Mouse (Mus musculus) liver, adult (tissue): ENCODE measurements around the gene Babam2.

Experiments
- GATA4 ChIP-seq: IDR thresholded peaks from 2 replicates; pipeline ENCODE4 v1.6.1; 2014; ENCODE audit warnings: mild to moderate bottlenecking, low read length; ENCODE audit not compliant: insufficient replicate concordance

The Babam2 gene

GRCm38 (mm10) chr5:31906286-31906951 lies 208.9 kb downstream of the Babam2 start:
- TF ChIP-seq GATA4, result no peak

- no peak for TF ChIP-seq GATA4
These were observed 210.5 kb downstream of the Babam2 start for GRCm38 (mm10) chr5:31907959-31908358.

GRCm38 (mm10) chr5:31908818-31909217 lies 211.3 kb downstream of the Babam2 start:
- TF ChIP-seq GATA4, result no peak

- TF ChIP-seq GATA4, result no peak
These were observed 218.8 kb downstream of the Babam2 start for GRCm38 (mm10) chr5:31916241-31916640.

- TF ChIP-seq GATA4, result no peak
These were observed 221.1 kb downstream of the Babam2 start for GRCm38 (mm10) chr5:31918566-31918965.

GRCm38 (mm10) chr5:31920129-31920528 lies 222.6 kb downstream of the Babam2 start:
- TF ChIP-seq GATA4, result no peak

GRCm38 (mm10) chr5:31920890-31921289 lies 223.4 kb downstream of the Babam2 start:
- TF ChIP-seq GATA4, result peak; percentile 45; the same call in 1 of the 2 replicates

GRCm38 (mm10) chr5:31924075-31924474 lies 226.6 kb downstream of the Babam2 start:
- no peak for TF ChIP-seq GATA4

- no peak for TF ChIP-seq GATA4
These were observed 229.1 kb downstream of the Babam2 start for GRCm38 (mm10) chr5:31926551-31926950.

GRCm38 (mm10) chr5:31929007-31929406 lies 231.5 kb downstream of the Babam2 start:
- no peak for TF ChIP-seq GATA4

- no peak for TF ChIP-seq GATA4
These were observed 233.7 kb downstream of the Babam2 start for GRCm38 (mm10) chr5:31931127-31931625.

- no peak for TF ChIP-seq GATA4
These were observed 234.2 kb downstream of the Babam2 start for GRCm38 (mm10) chr5:31931637-31932036.

- TF ChIP-seq GATA4, result no peak
These were observed 235.8 kb downstream of the Babam2 start for GRCm38 (mm10) chr5:31933296-31933695.

- no peak for TF ChIP-seq GATA4
These were observed 236.9 kb downstream of the Babam2 start for GRCm38 (mm10) chr5:31934397-31934796.

GRCm38 (mm10) chr5:31935936-31936335 lies 238.5 kb downstream of the Babam2 start:
- no peak for TF ChIP-seq GATA4

- TF ChIP-seq GATA4, result no peak
These were observed 239.0 kb downstream of the Babam2 start for GRCm38 (mm10) chr5:31936523-31936922.

- TF ChIP-seq GATA4, result no peak
These were observed 243.4 kb downstream of the Babam2 start for GRCm38 (mm10) chr5:31940876-31941275.
